Mouse (Mus musculus) skeletal muscle tissue, adult 2 months (tissue): Measurements from ENCODE around the gene Atrip.

Experiments used
- DNase-seq: peaks from one replicate; pipeline ENCODE4 v3.0.0-alpha.2; 2012; ENCODE audit warnings: low read depth, low spot score

Atrip gene

GRCm38 (mm10) chr9:109038086-109038895, 35.6 kb downstream of the Atrip start, which contains the start of gene Shisa5:
TSS of gene Shisa5 (plus strand) at chr9:109038565.
- no peak for DNase-seq

DNA sequence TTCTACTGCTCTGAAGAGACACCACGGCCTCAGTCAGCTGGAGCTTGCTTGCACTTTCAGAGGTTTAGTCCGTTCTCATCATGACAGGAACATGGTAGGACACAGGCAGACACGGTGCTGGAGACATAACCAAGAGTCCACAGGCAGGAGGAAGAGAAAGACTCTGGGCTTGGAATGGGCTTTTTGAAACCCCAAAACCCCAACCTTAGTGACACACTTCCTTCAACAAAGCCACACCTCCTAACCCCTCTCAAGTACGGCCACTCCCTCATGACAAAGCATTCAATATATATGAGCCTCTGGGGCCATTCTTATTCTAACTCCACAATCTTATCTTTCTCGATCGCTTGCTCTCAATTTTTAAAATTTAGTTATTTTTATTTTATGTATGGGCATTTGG, 41.5 kb downstream of the Atrip start:
- no peak for DNase-seq

GRCm38 (mm10) chr9:109031686-109032085, 42.2 kb downstream of the Atrip start:
- DNase-seq = no peak

- no peak for DNase-seq
Measured at GRCm38 (mm10) chr9:109031001-109031400, 42.9 kb downstream of the Atrip start.

- no peak for DNase-seq
Measured at GRCm38 (mm10) chr9:109030312-109030711, 43.6 kb downstream of the Atrip start.

GRCm38 (mm10) chr9:109028919-109029318, 45.0 kb downstream of the Atrip start:
- no peak for DNase-seq

DNA sequence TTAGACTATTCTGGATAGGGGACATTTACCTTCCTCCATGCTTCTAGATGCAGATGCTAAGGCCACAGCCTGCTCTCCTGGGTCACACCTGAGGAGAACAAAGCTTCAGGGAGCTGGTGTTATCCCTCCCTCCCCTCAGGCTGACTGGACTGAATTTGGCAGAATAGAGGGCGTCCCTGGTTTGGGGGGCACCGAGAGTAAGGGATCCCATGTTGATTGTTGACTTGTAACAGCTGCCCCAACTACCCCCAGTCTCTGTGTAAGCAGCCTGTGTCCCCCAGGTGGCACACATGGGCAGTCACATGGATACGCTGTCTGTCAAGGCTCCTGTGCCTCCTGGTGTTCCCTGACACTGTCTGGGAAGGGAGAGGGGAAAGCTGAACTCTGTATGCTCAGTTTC, 45.5 kb downstream of the Atrip start:
- no peak for DNase-seq

GRCm38 (mm10) chr9:109027521-109027920, 46.4 kb downstream of the Atrip start:
- peak; percentile 83 for DNase-seq

- no peak for DNase-seq
Measured at GRCm38 (mm10) chr9:109022866-109023685, 50.8 kb downstream of the Atrip start.

DNA sequence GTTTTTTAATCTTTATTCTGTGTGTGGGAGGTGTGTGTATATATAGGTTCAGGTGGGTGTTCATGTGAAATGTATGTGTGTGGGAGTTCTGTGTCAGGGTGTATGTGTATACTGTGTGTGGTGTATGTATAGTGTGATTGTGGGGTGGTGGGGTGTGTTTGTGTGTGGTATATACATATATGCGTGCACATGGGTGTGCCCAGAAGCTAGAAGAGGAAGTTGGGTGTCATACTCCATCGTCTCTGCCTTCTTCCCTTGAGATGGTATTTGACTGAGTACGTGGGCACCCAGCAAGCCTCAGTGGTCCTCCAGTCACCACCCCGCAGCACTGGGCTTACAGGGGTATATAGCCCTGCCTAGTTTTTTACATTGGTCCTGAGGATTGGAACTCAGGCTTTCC, 52.5 kb downstream of the Atrip start:
- no peak for DNase-seq

GRCm38 (mm10) chr9:109016973-109017604, 56.8 kb downstream of the Atrip start:
- DNase-seq = no peak

- DNase-seq = no peak
Measured at GRCm38 (mm10) chr9:109015397-109015796, 58.5 kb downstream of the Atrip start.

GRCm38 (mm10) chr9:109010316-109010690, 63.6 kb downstream of the Atrip start:
- peak; percentile 75 for DNase-seq

DNA sequence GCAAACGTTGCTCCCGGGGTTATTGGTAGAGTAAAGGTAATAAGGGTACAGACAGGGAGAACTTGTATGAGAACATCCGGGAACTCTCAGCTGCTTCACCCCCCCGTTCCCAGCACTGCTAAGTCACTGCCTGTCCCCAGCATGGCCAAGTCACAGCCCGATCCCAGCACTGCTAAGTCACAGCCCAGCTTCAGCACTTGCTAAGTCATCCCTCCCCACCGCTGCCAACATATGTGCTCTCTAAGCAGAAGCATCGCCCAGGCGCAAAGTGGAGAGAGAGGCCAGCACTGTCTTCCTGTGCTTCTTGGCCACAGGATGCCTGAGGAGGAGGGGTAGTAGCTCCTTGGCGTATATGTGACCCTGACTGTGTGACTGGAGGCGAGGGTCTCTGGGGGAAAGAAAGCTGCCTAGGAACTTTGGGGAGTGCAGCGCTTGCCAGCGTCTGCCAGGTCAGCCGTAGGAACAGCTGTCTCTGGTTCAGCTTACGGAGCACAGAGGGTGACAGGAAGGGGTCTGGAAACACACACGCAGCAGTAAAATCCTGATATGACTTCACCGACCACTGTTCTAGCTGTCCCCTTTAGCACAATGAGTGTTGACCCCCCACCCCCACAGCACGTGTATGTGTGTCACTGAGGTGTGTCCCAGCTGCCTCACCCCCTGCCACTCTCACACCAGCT, 64.1 kb downstream of the Atrip start:
- peak; percentile 97 for DNase-seq

DNA sequence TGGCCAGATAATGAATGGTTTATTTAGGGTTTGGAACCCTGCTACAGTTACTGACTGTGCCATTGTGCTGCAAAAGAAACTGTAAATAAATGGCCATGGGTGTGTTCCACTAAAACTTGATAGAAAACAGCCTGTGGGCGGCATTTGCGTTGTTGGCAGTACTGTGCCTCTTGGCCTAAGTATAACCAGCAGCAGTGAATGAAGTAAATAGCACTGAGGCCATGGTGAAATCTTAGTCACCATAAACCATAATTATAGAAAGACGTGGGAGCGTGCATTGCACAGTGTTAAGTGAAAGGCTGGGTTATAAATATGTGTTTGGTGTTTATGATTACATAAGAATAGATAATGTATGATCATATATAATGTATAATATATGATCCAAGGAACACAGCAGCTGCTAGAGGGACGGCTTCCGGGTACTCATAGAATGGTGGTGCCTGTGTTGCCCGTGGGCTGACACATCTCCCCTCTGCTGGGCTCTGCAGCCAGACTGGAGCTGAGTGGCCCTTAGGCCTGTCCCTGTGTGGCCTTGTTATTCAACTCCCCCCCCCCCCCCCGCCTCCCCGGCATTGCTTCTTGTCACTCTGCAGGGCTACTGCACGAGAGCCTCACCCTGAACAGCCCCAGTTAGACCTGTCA, 64.8 kb downstream of the Atrip start:
- DNase-seq = no peak

DNA sequence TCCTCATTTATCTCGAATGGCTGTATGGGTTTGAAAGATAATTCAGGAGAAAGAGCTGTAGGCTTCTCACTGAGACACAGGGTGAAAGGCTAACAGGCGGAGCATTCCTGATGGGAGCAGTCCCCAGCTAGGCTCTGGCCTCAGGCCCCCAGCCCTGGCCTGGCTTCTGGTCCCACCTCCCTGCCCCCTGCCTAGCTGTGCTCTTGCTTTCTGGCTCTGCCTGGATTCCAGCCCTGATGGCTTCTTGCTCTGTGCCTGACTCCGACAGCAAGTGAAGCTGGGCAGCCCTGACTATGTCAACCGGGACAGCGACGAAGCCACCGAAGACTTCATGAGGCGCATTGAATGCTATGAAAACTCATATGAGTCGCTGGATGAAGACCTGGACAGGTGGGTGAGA, 65.8 kb downstream of the Atrip start:
- peak; percentile 43 for DNase-seq
